ENCODE assay signal across 8 mouse cellular contexts in the genomic region with DNA sequence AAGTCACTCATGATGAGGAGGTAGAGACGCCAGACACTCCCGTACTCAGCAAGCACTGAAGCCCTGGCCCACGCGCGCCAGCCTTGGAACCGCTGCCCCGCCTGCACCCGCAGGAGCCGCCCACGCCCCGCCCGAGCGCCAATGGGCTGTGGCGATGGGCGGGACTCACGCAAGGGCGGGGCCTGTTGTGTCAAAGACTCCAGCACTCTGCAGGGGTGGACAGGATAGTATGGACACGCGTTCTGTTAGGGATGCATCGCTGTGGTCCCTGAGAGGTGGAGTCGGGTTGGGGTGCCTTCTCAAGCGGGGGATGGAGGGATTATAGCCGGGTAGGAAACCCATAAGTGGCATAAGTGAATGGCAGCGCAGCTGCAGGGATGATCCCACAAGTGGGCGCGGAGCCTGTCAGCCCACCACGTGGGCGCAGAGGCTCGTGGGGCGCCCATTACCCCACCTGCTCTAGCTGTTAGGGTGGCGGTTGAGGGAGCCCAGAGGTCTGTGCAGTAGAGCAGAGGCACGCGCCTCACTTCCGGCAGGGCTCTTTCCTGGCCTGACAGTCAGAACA. TPM values are rescaled to one million over a fixed set of nuclear protein-coding genes. Genes with fewer than 3 reads are reported as not detected.
DNase-seq lines count a peak whose midpoint lies in the region; ATAC-seq lines count a peak whose summit lies in the region.

A gene (minus strand): TSS at position 109 of the 565 bp plus-strand sequence.

- DNase-seq in ZHBTc4 (ENCODE audit: low read depth, low spot score), result peak; percentile 95
- DNase-seq in gastrocnemius, adult 8-10 months (ENCODE audit: low spot score in 2 of 2), result peak; percentile 79 to 82
- DNase-seq in hindlimb bud, embryonic 11.5 days (ENCODE audit: extremely low spot score, low read depth, low spot score), result peak; percentile 30
- peak; percentile 92 to 96 for DNase-seq in left cerebral cortex, adult 8-10 months (ENCODE audit: low spot score in 2 of 2)
- peak; percentile 96 to 97 for DNase-seq in right cerebral cortex, postnatal 10 days (ENCODE audit: low spot score in 2 of 2)
- DNase-seq in urinary bladder, postnatal 25 days (ENCODE audit: low spot score), result peak; percentile 86

- H3K4me1 ChIP-seq in megakaryocyte, embryonic 14.5 days, result peaks cover 61% of the 10 kb centered on the region

- H3K36me3 ChIP-seq in megakaryocyte, embryonic 14.5 days (replicated peaks; ENCODE audit: low read length), result peaks cover 8% of the 10 kb centered on the region

- no peaks in the 10 kb centered on the region for H3K9me3 ChIP-seq in megakaryocyte, embryonic 14.5 days

- ATAC-seq in common myeloid progenitor, adult 5-6 weeks (replicated peaks; ENCODE audit: low read depth, poor library complexity, severe bottlenecking), result peak; percentile 76

- no peaks in the 10 kb centered on the region for H3K27me3 ChIP-seq in megakaryocyte, embryonic 14.5 days (replicated peaks)

- H3K4me3 ChIP-seq in megakaryocyte, embryonic 14.5 days (replicated peaks), result peak within 1 kb of the TSS; percentile 97

RNA-seq across cellular contexts. Expression of the gene that starts here (rescaled TPM):
- total RNA-seq in common myeloid progenitor, adult 5-6 weeks (2017), result 43.8 TPM in 2 replicates
- total RNA-seq in gastrocnemius, adult 8-10 months (2022), result 1 to 10 TPM; 1.2 to 3.3 (median 3.2) TPM
- 100 to 1,000 TPM; 296 to 305 (median 299) TPM for total RNA-seq in left cerebral cortex, adult 8-10 months (2022)
- polyA plus RNA-seq in megakaryocyte, embryonic 14.5 days (2012; ENCODE audit: insufficient read depth, low replicate concordance), result 15.2 and 36.9 TPM in 2 replicates

Comparison
In these comparisons a context has a peak if more than half of its experiments do, and no peak if none do; other contexts are left out.
1. Peak in every context shown above with its lines: DNase-seq, ATAC-seq and H3K4me3 ChIP-seq.
2. RNA of the gene that starts here (total RNA-seq): 296 to 305 TPM in left cerebral cortex, adult 8-10 months and 43.8 TPM in common myeloid progenitor, adult 5-6 weeks; 1.2 to 3.3 TPM in gastrocnemius, adult 8-10 months; every median in the first group is over 10 times any median in the second.
3. DNase-seq: peak in every context shown above with its lines; median percentile 96 in right cerebral cortex, postnatal 10 days; 95 in ZHBTc4; 94 in left cerebral cortex, adult 8-10 months; 86 in urinary bladder, postnatal 25 days; 80 in gastrocnemius, adult 8-10 months; 30 in hindlimb bud, embryonic 11.5 days.